ENCODE assay signal across 8 mouse cellular contexts in the genomic region with DNA sequence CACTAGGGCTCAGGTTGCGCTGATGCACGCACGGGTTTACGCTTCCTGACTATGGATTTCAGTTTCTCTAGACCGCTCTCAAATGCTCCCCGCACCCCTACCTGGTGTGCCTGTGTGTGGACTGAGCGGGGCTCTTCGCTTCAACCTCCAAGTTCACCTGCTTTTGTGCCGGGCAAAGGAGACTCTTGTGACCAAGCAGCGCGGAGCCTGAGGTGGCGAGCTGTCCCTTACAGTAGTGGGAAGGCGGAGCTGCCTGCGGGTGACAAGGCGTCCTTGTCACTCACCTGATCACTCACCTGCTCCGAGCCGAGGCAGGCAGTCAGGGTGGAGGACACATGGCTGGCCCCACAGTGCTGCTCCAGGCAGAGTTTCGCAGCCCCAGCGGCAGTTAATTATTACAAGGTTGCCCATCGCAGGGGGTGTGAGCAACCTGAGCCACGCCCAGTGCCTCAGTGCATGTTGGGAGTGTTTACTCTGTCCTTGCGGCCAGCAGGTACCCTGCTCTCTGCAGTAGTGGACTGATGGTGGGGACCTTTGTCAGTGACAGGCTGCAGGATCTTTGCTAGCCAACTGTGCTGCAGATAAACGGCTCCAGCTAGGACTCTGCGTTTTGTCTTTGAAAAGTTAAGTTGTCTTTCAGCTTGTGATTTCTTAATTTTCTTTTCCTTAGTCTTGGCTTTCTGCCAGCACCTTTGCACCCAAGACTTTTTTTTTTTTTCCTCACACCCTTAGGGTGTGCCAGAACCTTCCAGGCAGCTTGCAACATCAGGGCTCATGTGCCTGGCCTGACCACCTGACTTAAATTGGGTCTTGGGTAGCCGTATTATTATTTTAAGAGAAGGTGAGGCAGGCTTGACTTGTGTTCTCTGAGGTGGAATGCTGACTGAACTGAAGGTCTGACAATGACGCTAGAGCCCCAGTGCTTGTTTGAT. TPM values are rescaled to one million over a fixed set of nuclear protein-coding genes. Genes with fewer than 3 reads are reported as not detected.
DNase-seq lines count a peak whose midpoint lies in the region; ATAC-seq lines count a peak whose summit lies in the region.

A gene (minus strand): TSS at position 372 of the 932 bp plus-strand sequence.

- no peaks in the 10 kb centered on the region for H3K4me1 ChIP-seq in brown adipose tissue, adult 24 weeks (ENCODE audit: control insufficient read depth, insufficient read depth, insufficient read length, low read length)
- peaks cover 30% of the 10 kb centered on the region for H3K4me1 ChIP-seq in megakaryocyte, embryonic 14.5 days

- peak within 1 kb of the TSS; percentile 71 for H3K4me3 ChIP-seq in brown adipose tissue, adult 24 weeks (ENCODE audit: insufficient read depth, low read depth, low read length)
- H3K4me3 ChIP-seq in megakaryocyte, embryonic 14.5 days (replicated peaks), result peak within 1 kb of the TSS; percentile 90

- peak; percentile 83 for ATAC-seq in granulocyte monocyte progenitor cell, adult 5-6 weeks (replicated peaks; ENCODE audit: poor library complexity, severe bottlenecking)

- peak within 1 kb of the TSS; percentile 47; the same call in 1 of the 2 replicates for H3K27ac ChIP-seq in brown adipose tissue, adult 24 weeks (replicated peaks; ENCODE audit: low read depth, low read length)

- H3K27me3 ChIP-seq in megakaryocyte, embryonic 14.5 days (replicated peaks), result peaks cover 7% of the 10 kb centered on the region

- peak; percentile 78 for DNase-seq in heart, adult 11 months
- DNase-seq in heart, postnatal 25 days (ENCODE audit: low spot score), result no peak
- peak; percentile 92 to 95 for DNase-seq in kidney, postnatal 36 days
- DNase-seq in urinary bladder, postnatal 36 days (ENCODE audit: low spot score in 2 of 2), result peak; percentile 68 to 76
- DNase-seq in left cerebral cortex, adult 8-10 months (ENCODE audit: low spot score in 2 of 2), result no peak

- H3K9me3 ChIP-seq in megakaryocyte, embryonic 14.5 days, result no peaks in the 10 kb centered on the region

- H3K36me3 ChIP-seq in megakaryocyte, embryonic 14.5 days (replicated peaks; ENCODE audit: low read length), result no peaks in the 10 kb centered on the region

- intact Hi-C loops in heart, postnatal 25 days (cut with DNase I), result no loop called here

RNA-seq across cellular contexts. Expression of the gene that starts here (rescaled TPM):
- total RNA-seq in heart, postnatal 25 days (2021), result not detected
- 14.0 and 17.0 TPM in 2 replicates for polyA plus RNA-seq in brown adipose tissue, adult 24 weeks (2012; ENCODE audit: insufficient read depth, insufficient read length, missing spikeins)
- not detected in 2 replicates for total RNA-seq in granulocyte monocyte progenitor cell, adult 5-6 weeks (2014; fragmentation: Nextera tagmentation)
- 0.36 TPM in 1 of 2 replicates, not detected in the other for total RNA-seq in granulocyte monocyte progenitor cell, adult 5-6 weeks (2017)
- not detected in 2 replicates for polyA plus RNA-seq in megakaryocyte, embryonic 14.5 days (2012; ENCODE audit: insufficient read depth, low replicate concordance)
- 1 to 10 TPM in 3 of 4 experiments, under 1 TPM in 1; 0.93 to 3.0 (median 1.7) TPM for total RNA-seq in left cerebral cortex, adult 8-10 months (2022)

Comparison
In these comparisons a context has a peak if more than half of its experiments do, and no peak if none do; other contexts are left out.
1. RNA of the gene that starts here (polyA plus RNA-seq): 14.0 to 17.0 TPM in brown adipose tissue, adult 24 weeks; not detected in megakaryocyte, embryonic 14.5 days; every median in the first group is over 10 times any median in the second.
2. DNase-seq: peak in heart, adult 11 months (single experiment), kidney, postnatal 36 days (2 of 2) and urinary bladder, postnatal 36 days (2 of 2); none in heart, postnatal 25 days (single experiment) and left cerebral cortex, adult 8-10 months (0 of 2).
3. Peak in ATAC-seq in granulocyte monocyte progenitor cell, adult 5-6 weeks; RNA of the gene not detected or under 1 TPM.